Mouse (Mus musculus) WW6 (cell line): Measurements from ENCODE around the gene Rhod.
A peak's percentile ranks its signal among the peaks of the same experiment; 100 is the strongest.
"Not testable (repeated sequence)": the region's sequence is repeated elsewhere in the genome, so short reads cannot be mapped to it uniquely, and the experiment has no call there.

ENCODE experiments used
- DNase-seq: peaks from one replicate; pipeline ENCODE4 v3.0.0-alpha.2; 2013; ENCODE audit warnings: low read depth, low spot score

The Rhod gene

DNA sequence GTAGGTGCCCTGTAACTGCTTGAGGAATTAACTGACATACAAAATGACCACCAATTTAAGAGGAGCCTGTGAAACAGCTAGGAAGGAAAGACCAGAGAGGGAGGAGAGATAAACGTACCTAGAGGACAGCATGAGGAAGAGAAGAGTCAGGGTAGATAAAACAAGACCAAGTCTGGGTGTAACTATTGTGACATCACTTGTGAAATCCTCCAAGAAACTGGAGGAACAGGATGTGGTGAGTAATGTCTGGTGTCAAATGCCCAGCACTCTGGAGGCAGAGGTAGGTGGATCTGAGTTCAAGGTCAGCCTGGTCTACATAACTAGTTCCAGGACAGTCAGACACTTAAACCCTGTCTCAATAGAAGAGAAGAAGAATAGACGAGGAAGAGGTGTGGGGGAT lies 30.2 kb downstream of the Rhod start:
- no peak for DNase-seq

DNA sequence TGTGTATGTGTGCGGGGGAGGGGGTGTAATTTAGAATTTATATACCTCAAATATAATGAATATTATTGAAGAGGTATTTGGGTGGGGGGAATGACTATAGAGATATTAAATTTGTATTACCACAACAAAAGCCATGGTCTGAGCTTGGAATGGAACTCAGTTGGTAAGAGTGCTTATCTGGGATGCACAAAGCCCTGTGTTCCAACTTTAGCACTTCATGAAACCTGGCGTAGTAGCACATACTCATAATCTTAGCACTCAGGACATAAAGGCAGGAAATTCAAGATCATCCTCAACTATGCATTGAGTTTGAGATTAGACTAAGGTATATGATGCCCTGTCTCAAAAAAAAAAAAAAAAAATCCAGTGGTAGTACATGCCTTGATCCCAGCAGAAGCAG lies 34.4 kb downstream of the Rhod start:
- no peak for DNase-seq

DNA sequence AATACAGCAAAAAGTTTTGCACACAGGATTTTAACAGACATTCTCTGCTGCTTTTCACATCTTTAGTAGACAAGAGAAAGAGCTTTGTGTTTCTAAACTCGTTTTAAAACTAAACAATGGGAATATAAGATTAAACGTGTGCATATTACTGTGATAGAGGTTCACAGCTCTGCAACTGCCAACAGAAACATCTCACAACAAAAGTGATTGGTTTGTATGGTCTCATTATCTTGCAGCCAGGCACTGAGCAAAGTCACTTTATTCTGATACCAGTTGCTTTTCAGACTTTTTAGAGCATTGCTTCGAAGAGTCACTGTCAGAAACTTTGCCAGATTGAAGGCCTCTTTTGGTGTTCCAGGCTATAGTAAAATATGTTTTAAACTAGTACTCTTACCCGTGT lies 40.3 kb downstream of the Rhod start:
- DNase-seq: no peak

DNA sequence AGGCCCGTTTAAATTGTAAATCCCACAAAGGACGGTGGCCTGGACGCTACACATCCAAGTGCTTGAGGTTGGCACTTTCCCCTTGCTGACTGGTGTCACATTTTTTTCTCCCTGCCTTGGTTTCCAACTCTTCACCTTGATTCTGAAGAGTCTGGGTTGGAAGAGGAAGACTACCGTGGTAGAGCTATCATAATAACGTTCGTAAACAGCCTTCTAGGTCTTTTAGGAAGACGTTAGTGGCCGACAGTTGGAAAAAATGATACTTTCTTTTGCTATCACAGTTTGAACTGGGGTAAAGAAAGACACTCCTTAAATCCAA lies 40.6 kb downstream of the Rhod start:
- DNase-seq: no peak

DNA sequence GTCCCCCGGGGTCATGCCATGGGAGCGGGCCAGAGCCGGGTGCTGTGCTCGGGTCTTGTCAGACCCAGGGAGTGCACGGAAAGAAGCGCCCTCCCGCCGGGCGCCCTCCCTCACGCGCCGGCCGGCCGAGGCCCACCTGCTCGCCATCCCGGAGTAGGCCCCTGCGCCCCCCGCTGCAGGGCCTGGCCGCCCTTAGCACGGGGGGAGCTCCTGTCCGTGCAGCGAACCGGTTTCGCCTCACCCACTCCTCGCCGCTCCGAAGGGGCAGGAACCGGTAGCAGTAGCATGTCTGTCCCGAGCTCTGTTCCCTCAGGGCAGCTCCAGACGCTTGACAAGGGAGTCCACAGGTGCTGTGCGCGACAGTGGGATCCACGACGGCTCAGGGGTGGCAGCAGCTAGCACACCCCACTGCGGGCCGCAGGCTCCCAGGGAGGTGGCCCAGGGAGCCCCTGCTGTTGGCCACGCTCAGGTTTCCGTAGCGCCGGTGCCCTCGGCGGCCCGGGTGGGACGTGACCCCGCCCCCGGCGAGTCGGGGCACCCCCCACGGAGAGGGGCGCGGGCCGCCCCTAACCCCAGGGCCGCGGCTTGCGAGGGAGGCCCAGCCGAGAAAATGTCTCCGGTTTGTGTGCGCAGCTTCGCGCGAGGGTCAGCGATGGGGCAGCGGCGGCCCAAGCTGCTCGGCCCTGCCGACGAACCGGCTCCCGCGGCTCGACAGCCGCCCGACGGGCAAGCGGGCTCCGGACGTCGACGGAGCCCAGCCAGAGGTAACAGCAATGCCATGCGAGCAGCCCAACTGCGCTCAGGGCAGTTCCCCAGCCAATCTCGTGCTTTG lies 41.2 kb downstream of the Rhod start, which contains the start of gene Kdm2a:
TSS of gene Kdm2a (minus strand) at position 488 of the 832 bp plus-strand sequence.
- DNase-seq: peak; percentile 24

DNA sequence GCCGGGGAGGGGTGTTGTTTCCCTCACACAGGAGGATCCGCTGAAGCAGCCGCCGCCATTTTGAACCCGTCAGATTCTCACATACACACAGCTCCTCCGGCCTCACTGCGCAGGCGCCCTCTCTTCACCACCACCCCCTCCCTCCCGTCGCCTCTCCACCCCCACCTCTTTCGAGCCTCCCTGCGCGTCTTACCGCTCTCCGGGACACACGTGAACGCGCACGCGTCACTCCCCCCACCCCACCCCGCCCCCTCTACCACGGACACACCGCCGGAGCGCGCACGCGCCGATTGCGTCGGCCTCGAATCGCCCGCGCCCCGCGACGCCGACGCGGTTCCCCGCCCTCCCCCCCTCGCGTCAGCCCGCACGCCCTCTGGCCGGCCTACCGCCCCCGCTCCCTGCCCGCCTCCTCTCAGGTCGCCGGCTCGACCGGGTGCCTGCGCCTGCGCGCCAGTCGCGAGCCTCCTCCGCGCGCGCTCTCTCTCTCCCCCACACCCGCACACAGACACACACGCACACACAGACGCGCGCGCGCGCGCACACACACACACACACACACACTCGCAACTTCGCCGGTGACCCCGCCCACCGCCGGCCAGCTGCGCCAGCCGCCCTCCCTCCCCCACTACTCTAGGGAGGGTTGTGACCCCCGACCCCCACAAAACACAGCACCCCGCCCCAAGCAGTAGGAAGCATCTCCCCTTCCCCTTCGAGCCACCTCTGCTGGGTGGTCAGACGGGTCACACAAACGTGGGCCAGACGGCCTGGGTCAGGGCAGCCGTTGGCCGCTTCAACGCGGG lies 42.0 kb downstream of the Rhod start:
- peak; percentile 96 for DNase-seq

DNA sequence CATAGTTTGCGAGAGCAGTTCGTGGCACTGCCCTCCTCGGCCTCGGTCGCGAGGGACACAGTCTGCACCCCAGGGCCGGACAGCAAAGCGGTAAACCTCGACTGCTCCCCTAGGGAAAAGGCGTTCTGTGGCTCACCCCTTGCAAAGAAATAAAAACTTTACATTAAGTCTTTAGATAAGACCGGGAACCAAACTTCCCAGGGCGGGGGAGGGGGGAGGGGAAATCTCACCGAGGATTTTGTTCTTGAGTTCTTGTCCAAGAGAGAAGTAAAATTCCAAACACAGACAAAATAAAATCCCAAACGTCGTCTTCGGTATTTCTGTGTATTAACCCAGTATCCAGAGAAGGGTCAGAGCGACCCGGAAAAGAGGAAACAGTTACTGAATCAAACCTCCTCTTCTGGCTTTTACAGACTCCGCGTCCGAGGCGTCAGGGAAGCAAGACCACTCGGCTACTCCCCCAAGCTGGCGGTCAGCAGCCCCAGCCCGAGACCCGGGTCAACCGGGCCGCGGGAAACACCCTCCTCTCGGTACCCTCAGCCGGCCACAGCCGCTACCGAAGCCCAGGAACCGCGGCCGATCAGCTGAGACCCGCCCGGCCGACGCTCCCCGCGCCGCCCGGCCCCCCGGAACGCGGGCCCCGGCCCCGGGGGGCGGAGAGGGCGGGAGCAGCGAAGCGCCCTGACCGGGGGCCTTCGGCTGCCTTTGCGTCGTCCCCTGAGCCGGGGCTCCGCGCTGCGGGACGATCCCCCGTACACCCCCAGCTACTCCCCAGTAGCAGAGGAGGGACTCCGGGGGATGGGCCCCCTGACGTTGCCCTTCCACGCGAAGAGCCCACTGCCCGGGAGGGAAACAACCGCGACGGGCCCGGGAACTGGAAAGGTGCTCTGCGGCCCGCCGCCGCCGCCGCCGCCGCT lies 42.9 kb downstream of the Rhod start:
- DNase-seq: no peak

DNA sequence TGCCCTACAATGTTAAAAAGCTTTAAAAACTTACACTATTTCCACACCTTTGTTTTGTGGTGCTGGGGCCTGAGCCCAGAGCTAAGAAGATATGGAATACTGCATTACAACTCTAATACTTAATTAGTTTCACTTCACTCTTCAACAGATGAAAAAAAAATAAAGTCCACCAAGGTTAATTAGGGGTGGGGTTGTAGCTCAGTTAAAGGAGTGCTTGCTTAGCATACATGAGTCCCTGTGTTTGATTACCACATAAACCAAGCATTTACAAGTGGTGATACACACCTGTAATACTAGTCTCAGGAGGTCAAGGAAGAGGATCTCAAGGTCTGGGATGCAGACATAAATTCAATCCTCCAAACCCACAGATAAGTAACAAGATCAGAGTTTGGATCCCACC lies 52.0 kb downstream of the Rhod start:
- no peak for DNase-seq

DNA sequence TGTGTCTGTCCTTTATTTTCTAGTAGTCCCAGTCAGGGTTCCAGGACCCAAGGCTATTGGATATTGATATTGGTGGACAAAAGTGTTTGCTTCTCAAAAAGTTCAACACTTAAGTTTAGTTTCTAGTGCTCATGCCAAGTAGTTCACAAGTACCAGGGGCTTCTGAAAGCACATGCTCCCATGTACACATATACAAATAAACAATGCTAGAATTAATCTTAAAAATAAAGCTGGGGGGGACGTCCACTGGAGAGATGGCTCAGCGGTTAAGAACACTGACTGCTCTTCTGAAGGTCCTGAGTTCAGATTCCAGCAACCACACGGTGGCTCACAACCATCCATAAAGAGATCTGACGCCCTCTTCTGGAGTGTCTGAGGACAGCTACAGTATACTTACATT lies 54.2 kb downstream of the Rhod start:
- DNase-seq: no peak

DNA sequence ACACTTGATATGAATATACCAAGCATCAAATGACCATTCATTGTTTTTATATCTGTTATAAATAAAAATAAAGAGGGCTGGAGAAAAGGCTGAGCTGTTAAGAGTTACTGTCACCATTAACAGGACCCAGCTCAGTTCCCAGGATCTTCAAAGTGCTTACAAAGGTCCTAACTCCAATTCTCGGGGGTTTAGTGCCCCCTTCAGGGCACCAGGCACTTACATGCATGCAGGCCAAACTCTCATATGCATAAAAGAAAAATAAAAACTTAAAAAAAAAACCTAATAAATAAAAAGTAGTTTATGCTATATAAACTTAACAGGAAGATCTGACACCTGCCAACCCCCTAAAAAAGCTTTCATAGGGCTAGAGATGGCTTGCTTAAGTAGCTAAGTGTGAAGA lies 54.9 kb downstream of the Rhod start:
- no peak for DNase-seq

DNA sequence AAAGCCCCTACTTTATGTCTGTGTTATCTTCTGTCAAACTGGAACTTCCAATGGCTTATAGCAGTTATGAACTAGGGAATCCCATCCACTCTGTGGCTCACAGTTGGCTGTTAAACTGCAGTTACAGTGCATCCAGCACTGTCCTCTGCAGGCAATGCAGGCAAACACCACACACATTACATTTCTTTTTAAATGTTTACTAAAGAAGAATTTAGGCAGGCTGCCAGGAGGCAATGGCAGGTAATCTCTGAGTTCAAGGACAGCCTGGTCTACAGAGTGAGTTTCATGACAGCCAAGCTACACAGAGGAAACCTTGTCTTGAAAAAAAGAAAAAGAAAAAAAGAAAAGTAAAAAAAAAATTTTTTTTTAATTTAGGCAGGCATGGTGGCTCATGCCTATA lies 55.9 kb downstream of the Rhod start:
- no peak for DNase-seq

DNA sequence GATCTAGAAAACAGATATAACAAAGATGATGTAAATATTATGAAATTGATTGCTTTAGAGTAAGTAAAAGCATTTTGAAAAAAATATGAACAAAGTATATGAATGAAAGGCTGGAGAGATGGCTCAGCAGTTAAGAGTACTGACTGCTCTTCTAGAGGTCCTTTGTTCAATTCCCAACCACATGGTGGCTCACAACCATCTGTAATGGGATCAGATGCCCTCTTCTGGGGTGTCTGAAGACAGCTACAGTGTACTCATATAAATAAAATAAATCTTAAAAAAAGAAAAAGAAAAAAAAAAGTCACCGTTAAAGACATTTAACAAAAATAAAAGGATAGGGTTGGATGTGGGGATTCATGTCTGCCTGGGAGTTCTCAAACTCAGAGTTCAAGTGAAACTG lies 56.9 kb downstream of the Rhod start:
- not testable (repeated sequence) for DNase-seq
